Mouse (Mus musculus) MN1 (cell line): ENCODE results near the gene Kcnk18.
A peak's percentile ranks its signal among the peaks of the same experiment; 100 is the strongest.

ENCODE experiments used
- DNase-seq: peaks from one replicate; pipeline ENCODE4 v3.0.0-alpha.2; 2016; ENCODE audit warnings: low spot score

The Kcnk18 gene

DNA sequence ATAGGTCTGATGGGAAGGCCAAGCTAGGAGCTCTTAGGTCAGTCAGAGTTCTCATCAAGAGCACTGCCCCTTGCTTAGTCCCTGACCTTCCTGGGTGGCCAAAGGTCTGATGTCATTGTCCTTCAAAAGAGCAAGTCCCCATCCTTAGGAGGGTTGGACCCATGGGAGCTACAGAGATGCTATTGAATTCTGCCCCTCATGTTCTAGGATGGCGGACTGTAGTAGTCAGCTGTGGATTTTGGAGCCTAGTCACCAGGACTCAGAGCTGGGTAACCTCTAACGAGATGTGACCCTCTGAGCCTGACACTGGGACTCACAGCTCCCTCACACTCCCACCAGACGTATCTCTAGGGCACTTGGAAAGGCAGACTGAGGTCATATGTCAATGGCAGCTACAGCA, 9.4 kb downstream of the Kcnk18 start:
- DNase-seq = no peak

DNA sequence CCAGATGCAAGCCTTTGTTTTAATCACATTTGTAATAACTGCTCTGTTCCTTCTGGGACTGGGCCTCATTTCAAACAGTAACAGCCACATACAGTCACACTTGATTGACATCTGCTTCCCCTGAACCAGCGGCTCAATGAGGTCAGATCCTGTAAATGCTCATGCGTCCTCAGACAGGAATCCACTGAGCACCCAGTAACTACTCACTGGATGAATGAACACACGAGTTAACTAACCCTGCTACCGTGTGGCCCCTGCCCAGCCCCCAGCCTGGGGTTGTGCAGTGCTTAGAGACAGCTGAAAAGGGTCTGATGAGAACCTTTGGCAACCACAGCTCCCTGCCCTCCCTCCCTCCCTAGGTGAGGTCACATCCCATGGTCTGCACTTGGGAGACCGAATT, 13.8 kb downstream of the Kcnk18 start:
- DNase-seq = peak; percentile 59

DNA sequence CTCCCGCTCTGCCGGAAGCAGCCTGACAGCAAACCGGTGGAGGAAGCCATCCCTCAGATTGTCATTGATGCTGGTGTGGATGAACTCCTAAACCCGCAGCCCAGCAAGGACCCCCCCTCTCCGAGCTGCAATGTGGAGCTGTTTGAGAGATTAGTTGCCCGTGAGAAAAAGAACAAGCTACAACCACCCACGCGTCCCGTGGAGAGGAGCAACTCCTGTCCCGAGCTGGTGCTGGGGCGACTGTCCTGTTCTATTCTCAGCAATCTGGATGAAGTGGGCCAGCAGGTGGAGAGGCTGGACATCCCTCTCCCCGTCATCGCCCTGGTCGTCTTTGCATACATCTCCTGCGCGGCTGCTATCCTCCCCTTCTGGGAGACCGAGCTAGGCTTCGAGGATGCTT, 16.0 kb downstream of the Kcnk18 start:
- no peak for DNase-seq

DNA sequence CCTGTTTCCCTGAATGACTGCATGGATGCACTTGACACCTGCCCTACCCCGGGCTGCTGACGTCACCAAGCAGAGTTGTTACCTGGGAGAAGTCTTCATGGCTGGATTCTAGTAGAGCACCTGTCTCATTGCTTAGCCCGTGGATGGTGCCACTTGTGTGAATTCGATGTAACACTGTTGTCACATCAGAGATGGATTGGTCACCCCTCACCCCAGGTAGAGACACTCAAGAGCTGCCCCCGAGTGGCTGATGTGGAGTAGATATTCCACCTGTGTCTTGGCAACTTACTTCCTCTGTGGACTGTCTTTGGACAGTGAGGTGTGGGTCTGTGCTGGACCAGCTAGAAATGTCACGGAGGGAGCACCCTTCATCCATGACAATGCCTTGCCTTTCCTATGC, 17.0 kb downstream of the Kcnk18 start:
- DNase-seq = no peak

DNA sequence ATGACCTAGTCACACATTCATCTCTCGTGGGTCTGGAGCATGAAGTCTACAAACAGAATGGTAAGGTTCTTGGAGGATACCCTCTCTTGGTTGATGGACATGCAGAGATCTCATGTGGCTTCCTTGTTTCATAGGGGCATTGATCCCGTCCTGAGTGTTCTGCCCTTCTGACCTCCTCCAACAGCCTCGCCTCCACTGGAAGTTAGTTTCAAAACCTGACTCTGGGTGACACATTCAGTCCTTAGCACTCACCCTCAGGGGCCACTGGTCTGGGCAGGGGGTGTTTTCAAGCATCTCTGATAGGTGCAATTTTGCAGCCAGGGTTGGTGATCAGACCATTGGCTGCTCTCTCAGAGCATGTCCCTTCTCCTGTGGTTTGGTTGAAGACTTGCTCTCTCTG, 19.6 kb downstream of the Kcnk18 start:
- no peak for DNase-seq

DNA sequence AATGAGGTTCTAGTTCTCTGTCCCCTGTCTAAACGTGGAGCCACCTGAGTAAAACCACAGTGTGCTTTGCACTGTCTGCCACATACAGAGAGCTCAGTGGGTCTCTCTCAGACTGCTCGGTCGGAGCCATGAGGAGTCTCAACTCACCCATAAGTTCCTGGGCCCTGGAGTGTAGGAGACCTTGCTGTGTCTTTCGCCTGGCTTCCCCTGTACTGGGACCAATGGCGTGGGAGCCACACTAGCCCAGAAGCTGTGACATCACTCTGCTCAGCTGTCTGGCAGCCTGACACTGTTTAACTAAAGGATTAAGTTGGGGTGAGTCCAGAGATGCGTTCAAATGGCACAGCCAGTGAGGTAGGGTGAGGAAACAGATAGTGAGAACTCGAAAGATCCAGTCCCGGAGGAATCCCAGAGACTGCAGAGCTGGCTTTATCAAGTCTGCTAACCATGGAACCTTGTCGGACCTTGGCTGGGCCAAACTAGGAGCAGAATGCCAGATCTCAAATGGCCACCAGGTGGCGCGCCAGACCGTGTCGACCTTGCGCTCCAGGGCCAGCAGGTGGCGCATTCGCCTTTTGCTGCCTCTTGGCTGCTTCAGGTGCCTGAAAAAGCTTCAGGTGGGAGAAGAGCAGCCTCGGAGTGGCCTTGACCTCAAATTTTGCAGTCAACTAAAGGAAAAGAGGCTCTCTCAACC, 20.3 kb downstream of the Kcnk18 start:
- DNase-seq = peak; percentile 87

DNA sequence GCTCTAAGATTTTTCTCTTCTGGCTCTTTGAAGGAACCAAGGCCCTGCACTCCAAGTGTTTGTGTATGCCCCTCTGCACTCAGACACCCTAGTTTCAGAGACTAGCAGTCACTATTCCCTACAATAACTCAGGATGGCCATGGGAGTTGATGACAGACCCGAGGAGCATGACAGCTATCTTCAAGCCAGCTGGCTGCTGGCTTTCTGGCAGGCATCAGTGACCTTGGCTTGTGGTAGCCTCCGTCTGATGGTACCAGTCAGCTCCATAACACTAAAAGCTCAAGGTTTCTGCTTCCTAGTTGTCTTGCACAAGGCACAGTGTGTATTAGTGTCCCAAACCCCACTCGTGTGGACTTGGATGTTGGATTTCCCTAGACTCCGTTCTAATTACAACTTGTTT, 23.0 kb downstream of the Kcnk18 start:
- no peak for DNase-seq

DNA sequence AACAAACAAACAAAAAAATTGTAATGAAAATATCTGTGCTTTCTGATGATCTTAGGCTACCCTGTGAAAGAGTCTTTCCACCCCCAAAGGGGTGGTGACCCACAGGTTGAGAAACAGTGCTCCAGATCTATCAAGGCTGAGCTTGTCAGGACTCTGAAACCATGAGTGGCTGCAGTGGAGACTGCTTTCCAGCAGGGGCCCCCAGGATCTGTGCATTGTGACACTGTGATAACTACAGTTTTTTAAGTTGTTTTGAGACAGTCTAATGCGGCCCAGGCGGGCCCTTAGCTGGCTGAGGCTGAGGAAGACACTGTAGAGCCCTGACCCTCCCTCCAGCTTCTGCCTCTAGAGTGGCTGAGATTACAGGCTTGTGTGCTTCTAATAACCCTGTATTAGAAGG, 24.0 kb downstream of the Kcnk18 start:
- no peak for DNase-seq

DNA sequence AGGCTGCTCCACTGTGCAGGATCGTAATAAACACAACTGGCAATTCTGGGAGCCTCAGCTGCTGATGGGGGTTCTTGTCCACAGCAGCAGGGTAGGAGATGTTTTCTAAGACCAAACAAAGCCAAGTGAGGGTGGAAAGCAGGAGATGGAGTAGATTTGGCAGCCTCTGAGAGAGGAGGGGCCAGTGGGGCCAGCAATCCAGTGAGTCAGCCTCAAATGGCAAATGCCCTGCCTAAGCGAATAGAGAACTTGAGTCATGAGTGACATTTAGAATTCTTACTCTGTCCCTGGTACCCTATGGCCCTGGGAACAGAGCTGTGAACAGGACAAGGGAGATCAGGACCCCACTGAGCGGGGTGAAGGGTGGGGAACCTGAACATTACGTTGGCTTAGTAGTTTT, 29.1 kb downstream of the Kcnk18 start:
- DNase-seq = no peak

DNA sequence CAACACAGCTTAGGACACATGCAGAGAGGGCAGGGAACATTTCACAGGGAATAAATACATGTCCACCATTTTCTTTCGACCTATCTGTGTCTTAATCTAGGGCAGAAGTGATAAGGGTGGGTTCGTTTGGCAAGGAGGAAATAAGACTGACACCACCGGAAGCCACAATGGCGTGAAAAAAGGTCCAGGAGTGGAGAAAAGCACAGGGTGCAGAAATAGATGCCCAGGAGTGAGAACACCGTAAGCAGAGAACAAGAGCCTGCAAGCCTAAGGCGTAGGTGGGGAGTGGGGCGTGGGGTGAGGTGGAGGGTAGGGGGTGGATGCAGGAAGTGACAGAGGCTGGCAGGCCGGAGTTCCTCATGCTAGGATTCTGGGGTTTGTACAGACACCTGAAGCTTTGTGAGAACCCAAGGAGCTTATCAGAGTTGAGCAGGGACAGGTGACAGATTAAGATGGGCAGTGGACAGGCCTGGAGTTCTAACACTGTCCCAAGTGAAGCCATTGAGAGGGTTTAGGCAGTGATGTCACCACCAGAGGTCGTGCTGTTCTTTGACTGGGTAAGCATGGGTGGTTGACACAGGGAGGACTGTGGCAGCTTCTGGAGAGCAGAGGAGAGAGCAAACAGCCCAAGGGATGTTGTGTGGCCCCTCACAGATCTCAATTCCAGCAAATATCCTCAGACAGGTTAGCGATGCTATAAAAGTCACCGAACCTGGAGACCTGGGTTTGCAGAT, 29.7 kb downstream of the Kcnk18 start:
- DNase-seq = no peak

DNA sequence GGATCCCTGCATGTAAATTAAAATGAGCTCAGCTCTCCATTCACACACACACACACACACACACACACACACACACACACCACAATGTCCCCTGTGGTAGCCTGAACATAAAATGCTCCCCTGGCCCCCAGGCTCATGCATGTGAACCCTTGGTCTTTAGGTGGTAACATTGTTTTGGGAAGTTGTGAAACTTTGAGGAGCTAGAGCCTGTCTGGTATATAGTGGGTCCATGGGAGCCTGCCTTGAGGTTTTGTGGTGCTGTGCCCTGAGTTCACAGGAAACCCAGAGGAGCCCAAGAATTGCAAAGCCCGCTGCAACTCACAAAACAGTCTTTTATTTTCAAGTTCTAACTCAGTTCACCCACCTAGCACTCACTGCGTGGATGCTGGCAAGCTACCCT, 33.6 kb downstream of the Kcnk18 start:
- no peak for DNase-seq

DNA sequence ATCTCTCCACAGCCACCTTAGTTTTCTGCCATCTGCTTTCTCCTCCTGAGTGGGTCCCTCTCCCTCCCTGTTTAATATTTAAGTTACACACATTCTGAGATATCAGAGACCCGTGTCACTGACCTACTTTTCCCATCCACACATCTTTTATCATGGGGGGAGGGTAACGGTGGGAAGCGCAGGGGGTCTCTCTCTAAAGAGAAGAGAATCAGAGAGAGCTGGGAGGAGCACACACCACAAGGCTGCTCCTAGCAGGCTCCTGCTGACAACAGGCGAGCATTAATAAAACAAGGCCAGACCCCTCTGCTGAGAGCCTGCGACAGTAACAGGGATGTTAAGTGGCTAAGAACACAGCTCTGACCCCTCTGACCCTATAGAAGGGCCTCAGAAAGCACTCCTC, 40.6 kb downstream of the Kcnk18 start:
- no peak for DNase-seq

DNA sequence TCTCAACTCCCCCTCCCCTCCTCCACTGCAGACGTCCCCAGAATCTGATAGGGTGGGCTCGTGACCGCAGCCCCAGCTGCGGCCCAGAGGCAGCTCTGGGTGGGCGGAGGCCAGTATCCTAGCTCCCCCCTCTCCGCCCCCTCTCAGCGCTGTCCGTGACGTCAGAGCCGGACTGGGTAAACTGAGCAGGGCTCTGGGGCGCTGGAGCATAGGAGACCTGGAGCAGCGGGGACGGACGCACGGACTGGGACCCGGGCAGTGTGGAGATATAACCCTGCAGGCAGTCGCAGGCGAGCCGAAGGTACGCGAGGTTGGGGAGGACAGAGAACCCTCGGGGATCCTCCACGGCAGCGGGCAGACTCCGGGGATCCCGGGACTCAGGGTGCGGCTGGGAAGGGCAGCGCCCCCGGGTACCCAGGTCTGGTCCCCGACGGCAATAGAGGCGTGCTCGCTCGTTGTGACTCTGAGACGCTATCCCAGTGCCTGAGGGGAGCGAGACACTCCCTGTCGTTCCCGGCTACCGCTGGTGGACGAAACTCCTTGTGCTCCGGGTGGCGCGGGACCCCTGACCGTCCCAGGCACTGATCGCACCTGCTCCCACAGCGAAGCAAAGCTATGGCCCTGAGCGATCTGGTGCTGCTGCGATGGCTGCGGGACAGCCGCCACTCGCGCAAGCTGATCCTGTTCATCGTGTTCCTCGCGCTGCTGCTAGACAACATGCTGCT, 41.9 kb downstream of the Kcnk18 start, which contains the start of gene Slc18a2:
TSS of gene Slc18a2 (plus strand) at position 179 of the 725 bp plus-strand sequence.
- DNase-seq = no peak

DNA sequence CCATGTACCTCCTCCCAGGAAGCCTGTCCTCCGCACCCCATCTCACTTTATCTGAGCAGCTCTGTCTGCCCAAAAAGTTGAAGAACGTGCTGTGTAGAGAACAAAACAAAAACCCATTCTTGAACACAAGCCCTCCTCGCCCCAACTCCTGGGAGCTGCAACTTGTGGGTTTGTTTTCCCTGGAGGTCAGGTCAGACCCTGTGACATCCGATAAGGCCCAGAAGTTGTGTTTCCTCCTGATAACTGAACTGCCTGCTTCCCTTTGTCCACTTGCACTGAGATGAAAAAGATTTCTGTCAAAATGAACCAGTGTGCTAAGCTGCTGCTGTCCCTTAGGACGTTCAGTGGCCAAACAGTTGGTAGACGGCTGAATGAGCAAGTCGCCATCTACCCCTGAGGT, 42.6 kb downstream of the Kcnk18 start:
- DNase-seq = no peak

DNA sequence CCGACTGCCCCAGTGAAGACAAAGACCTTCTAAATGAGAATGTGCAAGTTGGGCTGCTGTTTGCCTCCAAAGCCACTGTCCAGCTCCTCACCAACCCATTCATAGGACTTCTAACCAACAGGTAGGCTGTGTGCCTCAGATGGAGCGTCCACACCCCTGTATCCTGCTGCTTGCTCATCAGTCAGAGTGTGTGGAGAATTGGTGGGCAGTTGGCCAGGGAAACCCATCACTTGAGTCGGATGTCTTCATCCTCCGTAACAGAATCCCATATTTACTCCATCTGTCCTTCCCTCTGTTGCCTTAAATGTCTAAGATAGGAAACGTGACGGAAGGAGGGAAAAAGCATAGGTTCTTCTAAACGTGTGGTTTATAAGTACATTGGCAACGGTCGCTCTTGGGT, 44.2 kb downstream of the Kcnk18 start:
- DNase-seq = no peak

DNA sequence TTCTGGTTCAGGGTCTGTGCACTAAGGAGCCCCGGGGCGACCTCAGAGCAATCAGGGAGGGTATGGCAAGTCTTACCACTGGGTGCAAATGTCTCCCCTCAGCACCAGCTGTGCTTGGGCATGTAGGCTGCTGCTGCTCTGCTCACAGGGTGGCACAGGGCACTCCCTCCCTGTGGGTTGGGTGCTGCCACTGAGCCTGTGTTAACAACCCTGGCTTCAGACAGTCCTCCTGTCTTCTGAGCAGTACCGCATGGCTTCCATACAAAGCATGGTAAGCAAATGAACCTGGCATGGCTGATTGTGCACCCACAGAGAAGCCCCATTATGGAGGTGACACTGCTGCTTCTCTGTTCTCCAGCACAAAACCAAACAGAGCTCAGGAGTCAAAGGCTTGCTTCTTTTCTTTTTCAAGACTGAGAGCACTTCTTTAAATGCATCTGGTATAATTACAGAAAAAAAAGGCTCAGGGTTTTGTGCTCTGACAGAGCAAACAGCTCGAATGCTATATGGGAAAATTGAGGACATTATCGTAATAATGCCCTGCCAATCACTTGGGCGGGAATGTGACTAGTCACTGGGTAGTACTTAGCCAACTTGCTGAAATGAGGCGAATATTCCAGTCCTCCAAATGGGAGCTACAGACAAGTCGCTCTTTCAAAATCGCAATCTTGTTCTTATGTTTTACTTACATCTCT, 46.0 kb downstream of the Kcnk18 start:
- DNase-seq = no peak

DNA sequence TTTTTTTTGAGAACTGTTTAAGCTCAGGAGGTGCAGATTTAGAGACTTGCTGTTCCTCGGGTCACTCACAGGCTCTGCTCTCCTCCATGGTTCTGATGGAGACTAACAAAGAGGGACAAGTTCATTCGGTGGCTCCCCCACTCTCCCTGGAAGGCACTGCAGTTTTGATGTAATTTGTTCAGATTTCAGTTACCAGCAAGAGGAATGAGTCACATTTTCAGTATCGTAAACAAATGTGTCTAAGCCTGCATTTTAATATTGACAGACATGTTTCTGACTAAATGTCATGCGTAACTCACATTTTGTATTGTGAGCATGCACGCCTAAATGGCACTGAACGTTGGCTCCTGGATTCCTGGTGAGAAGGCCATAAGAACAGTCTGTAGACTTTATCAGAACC, 46.9 kb downstream of the Kcnk18 start:
- DNase-seq = no peak

DNA sequence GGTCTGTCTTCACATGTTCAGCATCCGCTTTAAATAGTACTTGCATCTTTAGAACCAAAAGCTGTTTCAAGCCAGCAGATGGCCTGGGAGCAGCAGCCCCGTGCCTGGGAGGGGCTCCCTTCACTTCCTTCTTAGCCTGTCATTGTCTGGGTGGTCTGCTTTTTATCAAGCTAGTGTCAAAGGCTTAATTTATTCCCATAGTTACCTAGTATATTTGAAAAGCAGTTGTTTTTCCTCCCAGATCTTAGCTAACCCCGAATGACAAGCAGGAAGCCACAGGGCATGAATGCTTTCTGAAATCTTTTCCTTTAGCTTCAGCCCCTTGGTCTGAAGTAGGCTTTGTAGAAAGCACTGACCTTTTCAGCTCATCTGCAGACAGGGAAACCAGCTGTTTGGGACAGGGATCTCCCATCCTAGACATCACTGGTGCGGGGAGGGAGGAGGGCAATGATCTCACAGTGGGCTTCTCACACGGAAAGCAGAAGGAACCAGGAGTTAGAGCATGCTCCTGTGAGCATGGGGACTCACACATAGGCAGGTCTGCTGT, 48.5 kb downstream of the Kcnk18 start:
- DNase-seq = peak; percentile 92

DNA sequence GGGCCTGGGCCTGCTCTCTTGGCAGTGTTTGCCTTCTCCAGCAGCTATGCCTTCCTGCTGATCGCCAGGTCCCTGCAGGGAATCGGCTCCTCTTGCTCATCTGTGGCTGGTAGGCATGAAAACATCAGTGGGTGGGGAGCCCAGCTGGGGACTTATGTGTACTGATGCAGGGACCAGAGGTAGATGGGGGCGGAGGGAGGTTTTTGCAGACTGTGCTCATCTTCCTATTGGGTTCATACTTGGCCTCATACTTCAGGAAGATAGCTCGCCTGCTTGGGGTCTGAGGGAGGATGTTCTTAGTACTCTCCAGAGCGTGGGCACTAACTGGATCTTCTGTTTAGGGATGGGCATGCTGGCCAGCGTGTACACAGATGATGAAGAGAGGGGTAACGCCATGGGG, 54.2 kb downstream of the Kcnk18 start:
- no peak for DNase-seq

DNA sequence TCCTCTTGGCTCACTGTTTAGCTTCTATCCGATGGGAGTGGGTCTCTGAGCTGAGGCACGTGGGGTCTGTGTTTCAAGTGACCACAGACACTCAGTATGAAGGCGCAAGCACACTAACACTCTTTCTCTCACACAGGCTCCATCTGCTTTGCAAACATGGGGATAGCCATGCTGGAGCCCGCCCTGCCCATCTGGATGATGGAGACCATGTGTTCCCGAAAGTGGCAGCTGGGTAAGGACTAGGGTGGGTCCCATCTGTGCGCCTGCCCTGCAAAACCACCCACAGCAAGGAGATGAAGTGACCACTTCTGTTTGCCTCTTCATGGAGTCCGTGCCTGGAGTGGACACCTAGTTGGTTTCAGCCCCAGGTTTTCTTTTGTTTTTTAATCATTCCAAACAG, 57.3 kb downstream of the Kcnk18 start:
- DNase-seq = no peak

DNA sequence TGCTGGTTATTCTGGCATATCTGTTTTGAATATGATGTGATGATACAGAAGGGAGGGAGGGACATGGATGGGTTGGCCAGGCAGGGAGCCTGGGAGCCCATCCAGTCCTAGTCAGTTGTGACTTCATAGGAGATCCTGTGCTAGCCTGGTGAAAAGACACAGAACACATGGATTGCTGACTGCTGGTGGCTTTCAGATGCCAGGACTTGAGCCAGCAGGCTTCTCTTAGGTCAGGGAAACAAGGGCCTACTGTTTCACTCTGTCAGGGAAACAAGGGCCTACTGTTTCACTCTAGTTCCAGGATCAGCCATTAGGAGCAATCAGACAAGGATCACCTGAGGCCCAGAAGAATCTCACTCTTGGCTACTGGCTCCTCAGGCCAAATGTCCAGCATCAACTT, 61.8 kb downstream of the Kcnk18 start:
- DNase-seq = peak; percentile 39

DNA sequence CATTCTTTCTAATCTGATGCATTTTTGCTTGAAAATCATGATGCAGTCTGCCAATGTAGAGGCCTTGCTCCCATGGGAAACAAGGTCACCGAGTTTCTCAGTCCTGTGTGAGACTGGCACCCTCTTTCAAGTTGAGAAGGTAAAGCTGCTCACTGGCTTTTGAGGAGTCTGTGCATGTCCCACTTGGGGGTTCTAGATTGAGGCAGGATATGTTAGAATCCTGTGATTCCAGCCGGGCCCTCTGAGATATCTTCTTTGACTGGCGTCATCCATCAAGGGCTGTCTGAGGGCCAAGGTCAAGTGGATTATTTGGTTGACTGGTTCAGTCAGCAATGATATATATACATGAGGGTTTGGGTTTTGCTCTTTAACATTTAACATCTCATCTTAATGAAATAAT, 63.0 kb downstream of the Kcnk18 start:
- DNase-seq = no peak
